Mouse (Mus musculus): ENCODE measurements at regions not wholly inside any gene's neighbourhood (a gene's known extent, or its start where the extent isn't known, plus 50 kb on each side); places are given as distances from the start of the nearest gene placed in this dataset.

DNA sequence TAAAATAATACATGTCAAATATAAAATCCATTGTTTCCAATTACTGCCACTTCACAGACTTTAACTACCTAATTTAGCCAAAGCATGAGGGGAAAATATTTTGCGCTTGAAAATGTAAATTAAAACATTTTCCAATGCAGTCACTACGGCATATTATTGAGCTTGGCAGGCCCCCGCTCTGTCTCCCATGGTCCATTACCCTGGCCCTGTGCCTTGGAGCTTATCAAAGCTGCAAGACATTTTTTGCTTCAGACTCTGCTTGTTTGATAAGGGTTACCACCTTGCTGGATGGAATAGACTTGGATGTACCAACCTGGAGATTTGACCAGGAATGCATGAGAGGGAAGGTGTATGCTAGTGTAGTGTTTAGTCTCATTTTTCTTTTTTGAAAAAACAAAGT is 525.7 kb upstream of the Tmpo start:
- H3K27ac ChIP-seq (ENCODE audit: control insufficient read depth, insufficient read depth, low read depth, low read length), result no peak overlapping the region
- no peaks in the 10 kb centered on the region for H3K4me1 ChIP-seq (ENCODE audit: control insufficient read depth, insufficient read depth, low read length)
- H3K27me3 ChIP-seq (ENCODE audit: control insufficient read depth, insufficient read depth, low read length), result no peaks in the 10 kb centered on the region
- H3K36me3 ChIP-seq (ENCODE audit: control insufficient read depth, insufficient read depth, low read length), result no peaks in the 10 kb centered on the region
- TF ChIP-seq POLR2A (IDR thresholded peaks at IDR 0.05; ENCODE audit: control insufficient read depth, low read depth, low read length) (no peak), CTCF (IDR thresholded peaks at IDR 0.05; ENCODE audit: control insufficient read depth, insufficient read depth, insufficient replicate concordance, low read depth, low read length) (no peak)
- H3K4me3 ChIP-seq (ENCODE audit: control insufficient read depth, low read depth, low read length), result no peak overlapping the region

DNA sequence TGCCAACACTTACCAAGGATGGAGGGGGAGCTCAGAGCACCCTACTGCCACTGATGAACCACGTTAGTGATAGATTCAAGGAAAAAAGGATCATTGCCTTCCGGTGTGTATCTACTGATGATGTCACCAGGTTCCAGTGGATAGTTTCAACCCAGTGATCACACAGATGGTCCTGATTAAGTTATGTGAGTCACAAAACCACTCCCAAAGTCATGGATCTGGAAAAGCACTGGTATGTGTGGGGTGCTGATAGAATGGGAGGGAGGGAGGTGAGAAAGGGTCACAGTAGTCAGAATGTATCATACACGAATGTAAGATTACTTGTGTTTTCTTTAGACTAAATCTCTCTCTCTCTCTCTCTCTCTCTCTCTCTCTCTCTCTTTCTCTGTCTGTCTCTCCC is 523.6 kb upstream of the Tmpo start:
- H3K36me3 ChIP-seq (ENCODE audit: control insufficient read depth, insufficient read depth, low read length), result no peaks in the 10 kb centered on the region
- TF ChIP-seq POLR2A (IDR thresholded peaks at IDR 0.05; ENCODE audit: control insufficient read depth, low read depth, low read length) (no peak), CTCF (IDR thresholded peaks at IDR 0.05; ENCODE audit: control insufficient read depth, insufficient read depth, insufficient replicate concordance, low read depth, low read length) (no peak)
- H3K4me1 ChIP-seq (ENCODE audit: control insufficient read depth, insufficient read depth, low read length), result no peaks in the 10 kb centered on the region
- H3K4me3 ChIP-seq (ENCODE audit: control insufficient read depth, low read depth, low read length), result no peak overlapping the region
- H3K27ac ChIP-seq (ENCODE audit: control insufficient read depth, insufficient read depth, low read depth, low read length), result no peak overlapping the region
- no peaks in the 10 kb centered on the region for H3K27me3 ChIP-seq (ENCODE audit: control insufficient read depth, insufficient read depth, low read length)

GRCm38 (mm10) chr10:91701822-91702221 is 520.7 kb upstream of the Tmpo start:
- Histone ChIP-seq H3K4me3 (ENCODE audit: control insufficient read depth, low read depth, low read length) (no peak overlapping the region), H3K4me1 (ENCODE audit: control insufficient read depth, insufficient read depth, low read length) (no peaks in the 10 kb centered on the region), H3K27me3 (ENCODE audit: control insufficient read depth, insufficient read depth, low read length) (no peaks in the 10 kb centered on the region), H3K36me3 (ENCODE audit: control insufficient read depth, insufficient read depth, low read length) (no peaks in the 10 kb centered on the region), H3K27ac (ENCODE audit: control insufficient read depth, insufficient read depth, low read depth, low read length) (no peak overlapping the region)
- no peak for TF ChIP-seq POLR2A (IDR thresholded peaks at IDR 0.05; ENCODE audit: control insufficient read depth, low read depth, low read length)
- no peak for TF ChIP-seq CTCF (IDR thresholded peaks at IDR 0.05; ENCODE audit: control insufficient read depth, insufficient read depth, insufficient replicate concordance, low read depth, low read length)

DNA sequence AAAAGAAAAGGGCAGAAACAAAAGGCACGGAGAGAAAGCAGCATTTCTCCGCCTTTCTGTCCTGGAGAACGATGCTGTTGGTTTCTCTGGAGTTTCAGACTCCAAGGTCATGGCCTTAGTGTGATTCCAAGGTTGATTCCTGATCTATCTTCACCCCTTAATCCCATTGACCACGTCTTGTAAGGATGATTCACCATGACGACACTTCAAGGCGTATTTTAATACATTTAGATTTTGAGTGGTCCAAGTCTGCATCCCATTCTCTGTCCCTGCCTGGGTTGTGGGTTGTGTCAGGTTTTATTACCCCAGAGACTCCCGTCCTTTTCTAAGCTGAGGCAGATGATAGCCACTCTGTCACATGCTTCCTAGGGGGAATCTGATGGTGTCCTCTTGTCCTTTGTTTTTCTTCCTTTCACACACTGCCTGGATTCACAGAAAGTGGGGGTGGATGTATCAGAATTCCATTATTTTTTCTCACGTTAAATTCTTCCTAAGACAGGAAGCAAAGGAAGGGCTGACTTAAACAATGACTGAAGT is 505.0 kb upstream of the Tmpo start:
- H3K4me1 ChIP-seq (ENCODE audit: control insufficient read depth, insufficient read depth, low read length), result no peaks in the 10 kb centered on the region
- H3K36me3 ChIP-seq (ENCODE audit: control insufficient read depth, insufficient read depth, low read length), result no peaks in the 10 kb centered on the region
- TF ChIP-seq POLR2A (IDR thresholded peaks at IDR 0.05; ENCODE audit: control insufficient read depth, low read depth, low read length) (no peak), CTCF (IDR thresholded peaks at IDR 0.05; ENCODE audit: control insufficient read depth, insufficient read depth, insufficient replicate concordance, low read depth, low read length) (no peak)
- H3K4me3 ChIP-seq (ENCODE audit: control insufficient read depth, low read depth, low read length), result no peak overlapping the region
- H3K27ac ChIP-seq (ENCODE audit: control insufficient read depth, insufficient read depth, low read depth, low read length), result no peak overlapping the region
- no peaks in the 10 kb centered on the region for H3K27me3 ChIP-seq (ENCODE audit: control insufficient read depth, insufficient read depth, low read length)

DNA sequence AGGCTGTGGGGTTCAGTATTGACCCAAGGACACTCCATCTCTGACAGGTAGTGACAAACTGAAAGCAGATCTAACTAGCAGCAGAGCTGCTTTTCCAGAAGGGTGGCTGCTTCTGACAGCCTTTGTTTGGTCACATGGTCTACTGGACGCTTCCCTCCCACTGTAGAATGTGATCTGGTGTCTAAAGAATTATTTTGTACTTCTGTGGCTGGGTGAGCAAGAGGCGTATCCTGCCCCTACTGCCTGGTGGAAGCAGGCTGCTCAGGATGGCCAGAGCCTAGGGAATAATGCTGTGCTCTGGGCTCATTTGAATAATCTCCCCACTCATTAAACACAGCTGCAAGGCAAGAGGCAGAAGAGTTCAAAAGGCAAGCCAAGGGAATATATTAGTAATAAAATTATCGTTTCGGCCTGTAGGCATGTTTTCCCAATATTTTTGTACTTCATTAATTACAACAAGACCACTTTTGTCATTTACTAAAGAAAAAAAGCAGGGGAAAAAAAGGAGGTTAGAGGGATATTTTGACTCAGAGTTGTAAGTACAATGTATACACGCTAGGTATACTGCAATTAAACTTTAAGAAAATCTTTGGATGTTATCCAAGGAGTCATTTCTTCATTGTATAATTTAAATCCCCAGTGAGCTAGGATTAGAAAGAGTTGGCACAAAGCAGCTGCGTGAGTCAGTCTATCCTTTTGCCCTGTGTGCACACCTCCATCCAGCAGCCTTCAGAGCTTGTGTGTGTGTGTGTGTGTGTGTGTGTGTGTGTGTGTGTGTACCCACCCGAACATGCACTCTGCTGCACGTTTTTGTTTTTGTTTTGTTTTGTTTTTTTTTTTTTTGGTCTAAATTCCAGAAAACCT is 504.3 kb upstream of the Tmpo start:
- Histone ChIP-seq H3K27ac (ENCODE audit: control insufficient read depth, insufficient read depth, low read depth, low read length) (no peak overlapping the region), H3K27me3 (ENCODE audit: control insufficient read depth, insufficient read depth, low read length) (no peaks in the 10 kb centered on the region), H3K36me3 (ENCODE audit: control insufficient read depth, insufficient read depth, low read length) (no peaks in the 10 kb centered on the region), H3K4me3 (ENCODE audit: control insufficient read depth, low read depth, low read length) (no peak overlapping the region), H3K4me1 (ENCODE audit: control insufficient read depth, insufficient read depth, low read length) (no peaks in the 10 kb centered on the region)
- no peak for TF ChIP-seq CTCF (IDR thresholded peaks at IDR 0.05; ENCODE audit: control insufficient read depth, insufficient read depth, insufficient replicate concordance, low read depth, low read length)
- no peak for TF ChIP-seq POLR2A (IDR thresholded peaks at IDR 0.05; ENCODE audit: control insufficient read depth, low read depth, low read length)

GRCm38 (mm10) chr10:91679641-91680040 is 498.5 kb upstream of the Tmpo start:
- Histone ChIP-seq H3K4me3 (ENCODE audit: control insufficient read depth, low read depth, low read length) (no peak overlapping the region), H3K27me3 (ENCODE audit: control insufficient read depth, insufficient read depth, low read length) (no peaks in the 10 kb centered on the region), H3K4me1 (ENCODE audit: control insufficient read depth, insufficient read depth, low read length) (no peaks in the 10 kb centered on the region), H3K36me3 (ENCODE audit: control insufficient read depth, insufficient read depth, low read length) (no peaks in the 10 kb centered on the region), H3K27ac (ENCODE audit: control insufficient read depth, insufficient read depth, low read depth, low read length) (no peak overlapping the region)
- TF ChIP-seq POLR2A (IDR thresholded peaks at IDR 0.05; ENCODE audit: control insufficient read depth, low read depth, low read length), result no peak
- TF ChIP-seq CTCF (IDR thresholded peaks at IDR 0.05; ENCODE audit: control insufficient read depth, insufficient read depth, insufficient replicate concordance, low read depth, low read length), result no peak

- Histone ChIP-seq H3K4me1 (ENCODE audit: control insufficient read depth, insufficient read depth, low read length) (no peaks in the 10 kb centered on the region), H3K27ac (ENCODE audit: control insufficient read depth, insufficient read depth, low read depth, low read length) (no peak overlapping the region), H3K4me3 (ENCODE audit: control insufficient read depth, low read depth, low read length) (no peak overlapping the region), H3K36me3 (ENCODE audit: control insufficient read depth, insufficient read depth, low read length) (no peaks in the 10 kb centered on the region), H3K27me3 (ENCODE audit: control insufficient read depth, insufficient read depth, low read length) (no peaks in the 10 kb centered on the region)
- TF ChIP-seq CTCF (IDR thresholded peaks at IDR 0.05; ENCODE audit: control insufficient read depth, insufficient read depth, insufficient replicate concordance, low read depth, low read length) (no peak), POLR2A (IDR thresholded peaks at IDR 0.05; ENCODE audit: control insufficient read depth, low read depth, low read length) (no peak)
These were observed 456.8 kb upstream of the Tmpo start for GRCm38 (mm10) chr10:91637911-91638310.
